Mouse (Mus musculus) limb, embryonic 10.5 days (tissue): ENCODE data around the gene Rgs14. TPM values are rescaled to one million over a fixed set of nuclear protein-coding genes. Genes with fewer than 3 reads are reported as not detected.

Source experiments
- DNase-seq: peaks from one replicate; pipeline ENCODE4 v3.0.0-alpha.2; 2017; ENCODE audit warnings: low spot score
- H3K27ac ChIP-seq: fragments of 300-500 bp; sonication (generic); 2 replicates; pipeline ENCODE4 v1.5.1; 2016; ENCODE audit warnings: mild to moderate bottlenecking
- H3K27me3 ChIP-seq: fragments of 300-500 bp; sonication (generic); 2 replicates; pipeline ENCODE4 v1.6.1; 2016; ENCODE audit warnings: low read depth, mild to moderate bottlenecking; ENCODE audit not compliant: poor library complexity, severe bottlenecking
- H3K36me3 ChIP-seq: fragments of 300-500 bp; sonication (generic); 2 replicates; pipeline ENCODE4 v1.6.1; 2016; ENCODE audit warnings: mild to moderate bottlenecking, moderate library complexity
- H3K4me1 ChIP-seq: fragments of 300-500 bp; sonication (generic); 2 replicates; pipeline ENCODE4 v1.6.1; 2016
- H3K4me3 ChIP-seq: fragments of 300-500 bp; sonication (generic); 2 replicates; pipeline ENCODE4 v1.5.1; 2016; ENCODE audit warnings: mild to moderate bottlenecking, moderate library complexity
- H3K9me3 ChIP-seq: fragments of 300-500 bp; sonication (generic); replicated peaks from 2 replicates; pipeline ENCODE4 v1.6.1; 2016; ENCODE audit warnings: mild to moderate bottlenecking
- WGBS: fragments of 180-500 bp; shearing (Covaris S2); methylation state at CpG from one replicate; pipeline ENCODE4 v1.1.7; 2016; 5-methylcytosine and 5-hydroxymethylcytosine counted together
- polyA plus RNA-seq: library from polyadenylated mRNA; unstranded; fragments of >200 nt; fragmentation: Nextera tagmentation; extraction: Ambion mirVana; gene quantifications from 2 replicates; pipeline ENCODE4 v1.2.1, GENCODE M21; 2016

Gene Rgs14
- polyA plus RNA-seq, 1 experiment from 2014 or later, result 0.70 TPM

DNA sequence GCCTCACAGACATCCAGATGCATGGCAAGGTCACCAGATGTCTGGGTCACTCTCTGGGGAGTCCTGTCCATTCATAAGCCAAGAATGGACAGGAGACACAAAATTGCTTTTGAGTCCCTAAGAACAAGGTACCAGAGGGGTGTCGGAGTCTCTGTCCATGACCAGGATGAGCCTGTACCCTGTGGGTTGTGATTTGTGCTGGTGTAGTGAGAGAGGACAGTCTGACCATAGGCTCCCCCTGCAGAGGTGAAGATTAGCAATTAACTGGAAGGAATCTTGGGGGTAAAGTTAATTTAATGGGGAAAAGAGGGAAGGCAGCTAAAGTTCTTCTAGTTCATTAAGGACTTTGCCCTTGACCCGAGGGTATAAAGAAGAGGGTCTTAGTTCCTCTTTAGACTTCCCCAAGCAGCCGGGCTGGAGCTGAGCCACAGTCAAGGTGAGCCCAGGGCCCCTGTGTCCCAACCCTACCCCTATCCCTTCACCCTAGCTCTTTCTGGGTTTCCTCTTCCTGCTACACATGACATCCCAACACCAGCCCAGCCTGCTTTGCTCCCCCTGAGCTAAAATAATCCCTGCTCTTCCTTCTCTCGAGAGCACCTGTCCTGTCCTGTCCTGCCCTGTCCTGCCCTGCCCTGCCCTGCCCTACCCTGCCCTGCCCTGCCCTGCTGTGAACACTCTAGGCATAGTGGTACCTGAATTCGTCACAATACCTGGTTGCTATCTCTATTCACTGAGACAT is 29.9 kb downstream of the Rgs14 start:
- DNase-seq, result no peak
- Histone ChIP-seq H3K4me1 (peaks cover 5% of the 10 kb centered on the region), H3K27ac (no peak overlapping the region), H3K4me3 (no peak overlapping the region), H3K36me3 (no peaks in the 10 kb centered on the region), H3K27me3 (peaks cover 39% of the 10 kb centered on the region), H3K9me3 (no peaks in the 10 kb centered on the region)
- WGBS, result 71% methylated on average over 5 of the region's 5 CpGs

GRCm38 (mm10) chr13:55400039-55400346 is 30.5 kb downstream of the Rgs14 start:
- Histone ChIP-seq H3K9me3 (no peaks in the 10 kb centered on the region), H3K4me3 (no peak overlapping the region), H3K36me3 (no peaks in the 10 kb centered on the region), H3K4me1 (peaks cover 6% of the 10 kb centered on the region), H3K27ac (no peak overlapping the region), H3K27me3 (peaks cover 39% of the 10 kb centered on the region)
- no peak for DNase-seq
- 77% methylated on average over 1 of the region's 1 CpGs for WGBS

- WGBS, result 85% methylated on average over 7 of the region's 7 CpGs
These were observed 33.7 kb downstream of the Rgs14 start for GRCm38 (mm10) chr13:55403266-55403665.

GRCm38 (mm10) chr13:55403935-55404852 is 34.7 kb downstream of the Rgs14 start:
- Histone ChIP-seq H3K4me1 (peaks cover 16% of the 10 kb centered on the region), H3K27me3 (peaks cover 45% of the 10 kb centered on the region), H3K9me3 (no peaks in the 10 kb centered on the region), H3K4me3 (no peak overlapping the region), H3K27ac (peak overlapping the region; percentile 1; the same call in 1 of the 2 replicates), H3K36me3 (no peaks in the 10 kb centered on the region)
- WGBS, result 72% methylated on average over 15 of the region's 15 CpGs
- no peak for DNase-seq

More at GRCm38 (mm10) chr13:55403266-55403665, 33.7 kb downstream of the Rgs14 start:
- Histone ChIP-seq H3K9me3 (no peaks in the 10 kb centered on the region), H3K27me3 (peaks cover 39% of the 10 kb centered on the region), H3K27ac (no peak overlapping the region), H3K4me3 (no peak overlapping the region), H3K36me3 (no peaks in the 10 kb centered on the region), H3K4me1 (peaks cover 16% of the 10 kb centered on the region)
- DNase-seq, result no peak

- H3K4me1 ChIP-seq, result peaks cover 16% of the 10 kb centered on the region
- H3K36me3 ChIP-seq, result no peaks in the 10 kb centered on the region
- peaks cover 41% of the 10 kb centered on the region for H3K27me3 ChIP-seq
- peak overlapping the region; percentile 31 for H3K4me3 ChIP-seq
- peak; percentile 92 for DNase-seq
- WGBS, result 15% methylated on average over 11 of the region's 11 CpGs
- H3K27ac ChIP-seq, result peak overlapping the region; percentile 86
- H3K9me3 ChIP-seq, result no peaks in the 10 kb centered on the region
These were observed 35.6 kb downstream of the Rgs14 start for GRCm38 (mm10) chr13:55404853-55405782.

GRCm38 (mm10) chr13:55405783-55406390 is 36.4 kb downstream of the Rgs14 start:
- H3K36me3 ChIP-seq, result no peaks in the 10 kb centered on the region
- peak overlapping the region; percentile 86 for H3K27ac ChIP-seq
- H3K4me1 ChIP-seq, result peaks cover 16% of the 10 kb centered on the region
- H3K9me3 ChIP-seq, result no peaks in the 10 kb centered on the region
- H3K4me3 ChIP-seq, result peak overlapping the region; percentile 31; the same call in 1 of the 2 replicates
- DNase-seq, result no peak
- WGBS, result 78% methylated on average over 13 of the region's 13 CpGs
- peaks cover 33% of the 10 kb centered on the region; the same call in 1 of the 2 replicates for H3K27me3 ChIP-seq

DNA sequence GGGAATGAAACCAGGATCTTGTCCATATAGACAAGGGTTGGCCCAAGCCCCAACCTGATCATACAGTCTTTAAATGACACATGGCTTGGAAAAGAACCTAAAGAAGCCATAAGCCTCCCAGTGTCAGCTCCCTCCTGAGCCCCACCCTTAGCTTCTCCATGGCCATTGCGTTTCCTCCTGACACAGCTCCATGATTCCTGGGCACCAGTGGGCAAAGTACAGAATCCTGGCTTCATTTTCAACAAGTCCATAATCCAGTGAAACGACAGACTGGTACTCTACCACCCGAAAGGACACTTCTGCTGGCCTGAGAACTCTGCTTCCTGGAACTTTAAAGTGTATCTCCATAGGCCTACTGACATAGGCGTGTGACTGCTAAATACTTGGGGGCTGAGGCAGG is 37.8 kb downstream of the Rgs14 start:
- Histone ChIP-seq H3K27me3 (peaks cover 28% of the 10 kb centered on the region; the same call in 1 of the 2 replicates), H3K9me3 (no peaks in the 10 kb centered on the region), H3K4me1 (peaks cover 16% of the 10 kb centered on the region), H3K4me3 (no peak overlapping the region), H3K36me3 (no peaks in the 10 kb centered on the region), H3K27ac (no peak overlapping the region)
- no peak for DNase-seq
- 87% methylated on average over 4 of the region's 4 CpGs for WGBS

DNA sequence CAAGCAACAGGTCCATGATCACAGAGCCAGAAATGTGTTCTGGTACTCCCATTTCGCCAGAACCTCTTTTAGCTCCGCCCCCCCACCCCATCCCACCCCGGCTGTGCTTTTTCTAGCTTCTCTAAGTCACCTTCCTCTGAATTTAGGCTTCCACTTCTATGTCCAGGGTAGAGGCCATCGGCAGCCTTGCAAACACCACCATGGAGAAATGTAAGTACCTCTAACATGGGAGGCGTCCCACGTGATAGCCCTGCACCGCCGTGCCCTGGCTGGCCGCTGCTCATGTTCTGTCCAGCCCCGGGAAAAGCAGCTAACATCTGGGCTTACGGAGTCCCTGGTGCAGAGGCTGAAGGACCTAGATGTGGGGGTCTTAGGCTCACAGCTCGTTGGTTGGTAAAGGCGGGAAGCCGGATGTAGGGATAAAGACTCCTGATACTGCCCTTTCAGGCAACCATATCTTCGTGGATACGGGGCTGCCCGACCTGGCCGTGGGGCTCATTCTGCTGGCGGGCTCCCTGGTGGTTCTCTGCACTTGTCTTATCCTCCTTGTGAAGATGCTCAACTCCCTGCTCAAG is 39.1 kb downstream of the Rgs14 start:
- Histone ChIP-seq H3K27ac (no peak overlapping the region), H3K36me3 (no peaks in the 10 kb centered on the region), H3K27me3 (peaks cover 28% of the 10 kb centered on the region), H3K9me3 (no peaks in the 10 kb centered on the region), H3K4me1 (peaks cover 16% of the 10 kb centered on the region), H3K4me3 (no peak overlapping the region)
- 87% methylated on average over 19 of the region's 19 CpGs for WGBS
- DNase-seq, result no peak

DNA sequence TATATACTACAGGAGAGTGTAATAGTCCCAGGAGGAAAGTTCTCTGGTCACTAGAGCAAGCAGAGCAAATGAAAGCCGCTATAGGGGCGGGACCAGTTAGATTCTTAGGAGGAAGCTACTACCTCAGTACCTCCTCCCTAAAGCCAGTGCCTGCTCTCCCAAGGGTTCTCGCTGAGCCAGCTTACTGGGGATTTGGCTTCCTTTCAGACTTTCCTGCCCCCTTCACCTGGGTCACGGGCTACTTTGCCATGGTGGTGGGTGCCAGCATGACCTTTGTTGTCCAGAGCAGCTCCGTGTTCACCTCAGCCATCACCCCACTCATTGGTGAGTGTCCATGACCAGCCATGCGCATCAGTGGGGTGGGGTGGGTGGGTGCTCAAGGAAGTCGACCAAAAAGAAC is 42.3 kb downstream of the Rgs14 start:
- no peaks in the 10 kb centered on the region for H3K9me3 ChIP-seq
- no peaks in the 10 kb centered on the region for H3K36me3 ChIP-seq
- peaks cover 42% of the 10 kb centered on the region for H3K27me3 ChIP-seq
- H3K4me1 ChIP-seq, result peaks cover 8% of the 10 kb centered on the region
- H3K27ac ChIP-seq, result no peak overlapping the region
- H3K4me3 ChIP-seq, result no peak overlapping the region
- WGBS, result 74% methylated on average over 7 of the region's 7 CpGs
- DNase-seq, result no peak

DNA sequence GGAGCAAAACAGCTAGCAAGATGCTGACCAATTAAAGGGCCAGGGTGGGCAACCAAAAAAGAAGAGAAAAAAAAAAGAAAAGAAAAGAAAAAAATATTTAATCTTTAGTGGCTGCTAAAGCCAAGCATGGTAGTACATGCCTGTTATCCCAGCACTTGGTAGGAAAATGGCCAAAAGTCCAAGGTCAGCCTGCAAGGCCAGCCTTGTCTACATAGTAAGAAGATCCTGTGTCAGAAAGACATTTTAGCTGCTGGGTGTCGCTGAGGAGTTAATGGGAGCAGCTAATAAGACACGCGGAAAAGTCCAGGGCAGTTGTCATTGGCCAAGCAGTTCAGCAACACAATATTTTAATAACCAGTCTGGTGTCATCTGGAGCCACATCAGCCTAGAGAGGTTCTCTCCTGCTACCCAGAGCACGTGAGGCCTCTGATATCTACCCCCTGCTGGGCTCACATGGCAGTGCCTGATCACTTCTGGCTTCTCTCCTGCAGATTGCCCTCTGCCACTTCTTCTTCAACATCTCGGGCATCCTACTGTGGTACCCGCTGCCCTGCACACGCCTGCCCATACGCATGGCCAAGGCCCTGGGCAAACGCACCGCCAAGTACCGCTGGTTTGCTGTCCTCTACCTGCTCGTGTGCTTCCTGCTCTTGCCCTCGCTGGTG is 43.2 kb downstream of the Rgs14 start:
- Histone ChIP-seq H3K36me3 (no peaks in the 10 kb centered on the region), H3K4me3 (no peak overlapping the region), H3K27me3 (peaks cover 51% of the 10 kb centered on the region), H3K27ac (no peak overlapping the region), H3K4me1 (peaks cover 8% of the 10 kb centered on the region), H3K9me3 (no peaks in the 10 kb centered on the region)
- no peak for DNase-seq
- 81% methylated on average over 13 of the region's 13 CpGs for WGBS

DNA sequence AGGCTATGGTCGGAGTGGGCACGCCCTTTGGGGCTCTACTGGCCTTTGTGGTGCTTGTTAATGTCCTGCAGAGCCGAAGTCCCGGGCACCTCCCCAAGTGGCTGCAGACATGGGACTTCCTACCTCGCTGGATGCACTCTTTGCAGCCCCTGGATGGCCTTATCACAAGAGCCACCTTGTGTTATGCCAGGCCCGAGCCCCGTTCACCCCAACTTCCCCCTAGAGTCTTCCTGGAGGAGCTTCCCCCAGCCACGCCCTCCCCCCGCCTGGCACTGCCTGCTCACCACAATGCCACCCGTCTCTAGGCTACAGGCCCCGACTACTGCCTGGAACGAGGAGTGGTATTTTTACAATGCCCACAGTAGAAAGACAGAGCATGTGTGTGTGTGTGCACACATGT is 43.8 kb downstream of the Rgs14 start:
- H3K9me3 ChIP-seq, result no peaks in the 10 kb centered on the region
- DNase-seq, result no peak
- peaks cover 56% of the 10 kb centered on the region for H3K27me3 ChIP-seq
- H3K4me3 ChIP-seq, result no peak overlapping the region
- H3K36me3 ChIP-seq, result no peaks in the 10 kb centered on the region
- 83% methylated on average over 12 of the region's 12 CpGs for WGBS
- peaks cover 13% of the 10 kb centered on the region for H3K4me1 ChIP-seq
- no peak overlapping the region for H3K27ac ChIP-seq
